Mouse (Mus musculus) CH12.LX (cell line): ENCODE measurements at regions not wholly inside any gene's neighbourhood (a gene's known extent, or its start where the extent isn't known, plus 50 kb on each side); places are given as distances from the start of the nearest gene placed in this dataset.

Source experiments
- CHD2 ChIP-seq: IDR thresholded peaks from 2 replicates; pipeline ENCODE4 v1.6.1; 2011; ENCODE audit warnings: low read length, improper control_type of control experiment
- CTCF ChIP-seq, 2 experiments: IDR thresholded peaks in 1 of 2; conservative IDR thresholded peaks in 1 of 2; 2 replicates each; pipeline ENCODE4 v1.5.1; 2011 to 2012; ENCODE audit warnings: low read depth in 2 of 2, low read length in 2 of 2, improper control_type of control experiment in 1 of 2, inconsistent platforms in 1 of 2, mild to moderate bottlenecking in 1 of 2, moderate library complexity in 1 of 2
- E2F4 ChIP-seq: IDR thresholded peaks from 2 replicates; pipeline ENCODE4 v1.6.1; 2011; ENCODE audit warnings: low read depth, low read length, improper control_type of control experiment; ENCODE audit not compliant: insufficient replicate concordance
- ELF1 ChIP-seq: IDR thresholded peaks from 2 replicates; pipeline ENCODE4 v1.6.1; 2014; ENCODE audit warnings: low read depth, mild to moderate bottlenecking, inconsistent platforms, low read length, improper control_type of control experiment
- EP300 ChIP-seq: IDR thresholded peaks from 2 replicates; pipeline ENCODE4 v1.6.1; 2011; ENCODE audit warnings: low read length, improper control_type of control experiment
- HCFC1 ChIP-seq: IDR thresholded peaks from 2 replicates; pipeline ENCODE4 v1.6.1; 2012; ENCODE audit warnings: low read depth, mild to moderate bottlenecking, inconsistent platforms, low read length, improper control_type of control experiment
- MAX ChIP-seq: IDR thresholded peaks from 2 replicates; pipeline ENCODE4 v1.6.1; 2011; ENCODE audit warnings: low read length, improper control_type of control experiment
- MAZ ChIP-seq: IDR thresholded peaks from 2 replicates; pipeline ENCODE4 v1.6.1; 2012; ENCODE audit warnings: low read depth, mild to moderate bottlenecking, inconsistent platforms, low read length, improper control_type of control experiment, moderate library complexity
- MXI1 ChIP-seq: IDR thresholded peaks from 2 replicates; pipeline ENCODE4 v1.6.1; 2011; ENCODE audit warnings: mild to moderate bottlenecking, low read depth, low read length, improper control_type of control experiment
- POLR2A ChIP-seq: IDR thresholded peaks from 2 replicates; pipeline ENCODE4 v1.6.1; 2011; ENCODE audit warnings: low read depth, mild to moderate bottlenecking, improper control_type of control experiment, low read length
- RAD21 ChIP-seq: IDR thresholded peaks from 2 replicates; pipeline ENCODE4 v1.6.1; 2011; ENCODE audit warnings: low read depth, mild to moderate bottlenecking, low read length, improper control_type of control experiment, moderate library complexity
- TCF12 ChIP-seq: IDR thresholded peaks from 2 replicates; pipeline ENCODE4 v1.6.1; 2014; ENCODE audit warnings: low read depth, mild to moderate bottlenecking, inconsistent platforms, low read length, improper control_type of control experiment
- USF2 ChIP-seq: conservative IDR thresholded peaks from 2 replicates; pipeline ENCODE4 v1.6.1; 2011; ENCODE audit warnings: low read depth, low read length, improper control_type of control experiment
- ZNF384 ChIP-seq: IDR thresholded peaks from 2 replicates; pipeline ENCODE4 v1.6.1; 2012; ENCODE audit warnings: low read depth, low read length, improper control_type of control experiment, inconsistent platforms

DNA sequence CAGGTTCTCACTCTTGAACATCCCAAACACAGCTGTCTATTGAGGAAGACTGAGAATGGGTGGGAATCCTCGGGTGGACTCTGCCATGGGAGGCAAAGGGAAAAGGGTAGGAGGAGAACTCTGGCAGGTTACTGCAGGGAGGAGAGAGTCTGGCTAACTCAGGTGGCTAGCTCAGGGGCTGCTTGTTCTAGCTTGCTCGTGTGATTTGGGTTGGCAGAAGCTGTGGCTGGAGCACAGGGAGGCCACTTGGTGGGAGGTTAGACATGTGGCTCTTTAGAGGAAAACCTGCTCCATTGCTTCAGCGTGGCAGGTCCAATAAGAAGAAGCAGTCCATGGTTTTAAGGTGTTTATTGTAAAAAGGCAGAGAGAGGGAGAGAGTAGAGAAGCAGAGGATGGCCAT lies 349.1 kb downstream of the Osr1 start:
- TF ChIP-seq EP300 (no peak), TCF12 (no peak), CTCF (conservative IDR thresholded peaks at IDR 0.05 in 1 of 2, IDR thresholded peaks at IDR 0.05 in 1 of 2; ENCODE audit: low read depth in 2 of 2, low read length in 2 of 2) (no peak), MAX (no peak), CHD2 (no peak), E2F4 (no peak), ELF1 (no peak), USF2 (no peak), RAD21 (no peak), MXI1 (no peak), MAZ (no peak), HCFC1 (no peak), POLR2A (no peak), ZNF384 (no peak)
